In genomic region chr13:56039610-56040371, GRCm38 (mm10) we compare ENCODE assay signal across 12 mouse cellular contexts.
"Had no signal": no experiment of that assay in that cellular context is flagged by ENCODE, and none has a peak within 500 bp of the region (broad histone marks: within the 10 kb centered on the region; RNA-seq: fewer than 3 reads in every experiment).

No protein-coding gene starts in this region.

- H3K27me3 ChIP-seq: limb, embryonic 15.5 days; midbrain, embryonic 12.5 days; neural tube, embryonic 13.5 days had no signal

- H3K4me1 ChIP-seq: kidney, embryonic 15.5 days; limb, embryonic 15.5 days; midbrain, embryonic 12.5 days; neural tube, embryonic 13.5 days had no signal

- ATAC-seq: midbrain, embryonic 16.5 days had no signal

- H3K4me3 ChIP-seq: kidney, embryonic 15.5 days; limb, embryonic 15.5 days; midbrain, embryonic 12.5 days; neural tube, embryonic 13.5 days had no signal

- H3K9me3 ChIP-seq: kidney, embryonic 15.5 days; limb, embryonic 15.5 days; midbrain, embryonic 12.5 days; neural tube, embryonic 13.5 days had no signal

- DNase-seq: kidney, adult 18-20 months; kidney, postnatal 14 days; retina, postnatal 1 day; right cerebral cortex, postnatal 4 days; spleen, adult 18-20 months; thymus, postnatal 36 days had no signal

- H3K9ac ChIP-seq: kidney, embryonic 15.5 days; limb, embryonic 15.5 days; liver, embryonic 14.5 days; midbrain, embryonic 12.5 days; neural tube, embryonic 13.5 days had no signal

- H3K36me3 ChIP-seq: kidney, embryonic 15.5 days; limb, embryonic 15.5 days; midbrain, embryonic 12.5 days; neural tube, embryonic 13.5 days had no signal

- H3K4me2 ChIP-seq: kidney, embryonic 15.5 days; limb, embryonic 15.5 days; midbrain, embryonic 12.5 days; neural tube, embryonic 13.5 days had no signal

- H3K27ac ChIP-seq: kidney, embryonic 15.5 days; limb, embryonic 15.5 days; liver, embryonic 14.5 days; midbrain, embryonic 12.5 days; neural tube, embryonic 13.5 days had no signal
